ENCODE assay signal across 20 mouse cellular contexts in genomic region chr8:10155075-10155474, GRCm38 (mm10). TPM values are rescaled to one million over a fixed set of nuclear protein-coding genes. Genes with fewer than 3 reads are reported as not detected.
A peak's percentile ranks its signal among the peaks of the same experiment; 100 is the strongest.
DNase-seq lines count a peak whose midpoint lies in the region; ATAC-seq and TF ChIP-seq lines count a peak whose summit lies in the region.
"Had no signal": no experiment of that assay in that cellular context is flagged by ENCODE, and none has a peak within 500 bp of the region (broad histone marks: within the 10 kb centered on the region; RNA-seq: fewer than 3 reads in every experiment).

No protein-coding gene starts in this region.

- DNase-seq in lung, embryonic 14.5 days: no peak
- no peak for DNase-seq in lung, postnatal 10 days
- DNase-seq in urinary bladder, adult 2 months (ENCODE audit: low spot score): no peak
- DNase-seq in heart, postnatal 14 days: no peak
- DNase-seq: adrenal gland, postnatal 36 days; heart, adult 18-20 months; heart, postnatal 10 days; kidney, postnatal 36 days; layer of hippocampus, postnatal 36 days; lung, postnatal 36 days; thymus, adult 18-20 months had no signal

- H3K4me3 ChIP-seq in lung, embryonic 14.5 days (ENCODE audit: low read depth, low read length): no peak overlapping the region
- peak overlapping the region; percentile 67 for H3K4me3 ChIP-seq in hindbrain, embryonic 13.5 days
- peak overlapping the region; percentile 63 for H3K4me3 ChIP-seq in midbrain, embryonic 15.5 days
- peak overlapping the region; percentile 57 for H3K4me3 ChIP-seq in stomach, embryonic 16.5 days (replicated peaks; ENCODE audit: low read length)
- H3K4me3 ChIP-seq in kidney, embryonic 14.5 days (ENCODE audit: low read length): no peak overlapping the region
- H3K4me3 ChIP-seq: erythroblast, embryonic 14.5 days; liver, embryonic 15.5 days had no signal

- no peak for TF ChIP-seq CTCF in lung, embryonic 14.5 days (IDR thresholded peaks at IDR 0.05; ENCODE audit: low read depth)

- no peak overlapping the region for H3K27ac ChIP-seq in lung, embryonic 14.5 days (ENCODE audit: low read depth)
- H3K27ac ChIP-seq in hindbrain, embryonic 13.5 days: no peak overlapping the region
- H3K27ac ChIP-seq in midbrain, embryonic 15.5 days: no peak overlapping the region
- H3K27ac ChIP-seq in stomach, embryonic 16.5 days (ENCODE audit: low read length): no peak overlapping the region
- no peak overlapping the region for H3K27ac ChIP-seq in kidney, embryonic 14.5 days (ENCODE audit: low read depth, low read length)
- H3K27ac ChIP-seq: limb, embryonic 12.5 days; liver, embryonic 15.5 days had no signal

- 95% methylated on average over 16 of the region's 16 CpGs for WGBS in lung, embryonic 14.5 days
- 97% methylated on average over 16 of the region's 16 CpGs for WGBS in hindbrain, embryonic 13.5 days
- WGBS in midbrain, embryonic 15.5 days: 94% methylated on average over 16 of the region's 16 CpGs
- WGBS in stomach, embryonic 16.5 days: 90% methylated on average over 16 of the region's 16 CpGs
- WGBS in kidney, embryonic 14.5 days: 97% methylated on average over 16 of the region's 16 CpGs

- ATAC-seq in lung, embryonic 14.5 days (ENCODE audit: insufficient read depth): no peak
- no peak for ATAC-seq in hindbrain, embryonic 13.5 days (ENCODE audit: low FRiP score)
- no peak for ATAC-seq in midbrain, embryonic 15.5 days (replicated peaks)
- ATAC-seq in stomach, embryonic 16.5 days (ENCODE audit: insufficient read depth, low FRiP score): no peak
- no peak for ATAC-seq in kidney, embryonic 14.5 days (ENCODE audit: low FRiP score, low TSS enrichment)
- ATAC-seq: intestine, postnatal 0 days had no signal

- H3K9me3 ChIP-seq in lung, embryonic 14.5 days (ENCODE audit: low read depth, low read length): no peaks in the 10 kb centered on the region
- no peaks in the 10 kb centered on the region for H3K9me3 ChIP-seq in hindbrain, embryonic 13.5 days
- H3K9me3 ChIP-seq in midbrain, embryonic 15.5 days: no peaks in the 10 kb centered on the region
- no peaks in the 10 kb centered on the region; the same call in 1 of the 2 replicates for H3K9me3 ChIP-seq in stomach, embryonic 16.5 days (replicated peaks; ENCODE audit: control insufficient read depth, low read length)
- no peaks in the 10 kb centered on the region for H3K9me3 ChIP-seq in kidney, embryonic 14.5 days (ENCODE audit: control insufficient read depth, low read length)
- H3K9me3 ChIP-seq: liver, embryonic 15.5 days had no signal

- H3K9ac ChIP-seq in lung, embryonic 14.5 days: no peak overlapping the region
- H3K9ac ChIP-seq in hindbrain, embryonic 13.5 days: peak overlapping the region; percentile 83
- H3K9ac ChIP-seq in midbrain, embryonic 15.5 days: no peak overlapping the region; the same call in 1 of the 2 replicates
- H3K9ac ChIP-seq in stomach, embryonic 16.5 days (ENCODE audit: low read length): no peak overlapping the region
- no peak overlapping the region for H3K9ac ChIP-seq in kidney, embryonic 14.5 days (ENCODE audit: low read depth, low read length)
- H3K9ac ChIP-seq: liver, embryonic 15.5 days had no signal

- peaks cover 13% of the 10 kb centered on the region for H3K27me3 ChIP-seq in lung, embryonic 14.5 days (ENCODE audit: insufficient read depth, low read length)
- peaks cover 19% of the 10 kb centered on the region for H3K27me3 ChIP-seq in hindbrain, embryonic 13.5 days
- H3K27me3 ChIP-seq in midbrain, embryonic 15.5 days (replicated peaks): no peaks in the 10 kb centered on the region
- peaks cover 7% of the 10 kb centered on the region; the same call in 1 of the 2 replicates for H3K27me3 ChIP-seq in stomach, embryonic 16.5 days (ENCODE audit: control insufficient read depth, insufficient read depth, low read length)
- H3K27me3 ChIP-seq in kidney, embryonic 14.5 days (ENCODE audit: control insufficient read depth, insufficient read depth, low read length): peaks cover 8% of the 10 kb centered on the region

- no peaks in the 10 kb centered on the region for H3K36me3 ChIP-seq in lung, embryonic 14.5 days (ENCODE audit: insufficient read depth)
- 0 out of 2 replicates have a peak, but pooled peaks cover 3% of the 10 kb centered on the region for H3K36me3 ChIP-seq in hindbrain, embryonic 13.5 days
- 0 out of 2 replicates have a peak, but pooled peaks cover 3% of the 10 kb centered on the region for H3K36me3 ChIP-seq in midbrain, embryonic 15.5 days (replicated peaks)
- no peaks in the 10 kb centered on the region for H3K36me3 ChIP-seq in stomach, embryonic 16.5 days (ENCODE audit: control insufficient read depth, insufficient read depth, low read length)
- H3K36me3 ChIP-seq in kidney, embryonic 14.5 days (ENCODE audit: control insufficient read depth, insufficient read depth, low read length): no peaks in the 10 kb centered on the region
- H3K36me3 ChIP-seq: limb, embryonic 12.5 days; liver, embryonic 15.5 days had no signal

- H3K4me2 ChIP-seq in lung, embryonic 14.5 days: peak overlapping the region; percentile 84; the same call in 1 of the 2 replicates
- H3K4me2 ChIP-seq in hindbrain, embryonic 13.5 days: peak overlapping the region; percentile 66
- H3K4me2 ChIP-seq in midbrain, embryonic 15.5 days: peak overlapping the region; percentile 64
- peak overlapping the region; percentile 84; the same call in 1 of the 2 replicates for H3K4me2 ChIP-seq in stomach, embryonic 16.5 days (ENCODE audit: low read depth, low read length)
- H3K4me2 ChIP-seq in kidney, embryonic 14.5 days (replicated peaks; ENCODE audit: low read depth, low read length): no peak overlapping the region
- H3K4me2 ChIP-seq: liver, embryonic 15.5 days had no signal

- H3K4me1 ChIP-seq in lung, embryonic 14.5 days (ENCODE audit: insufficient read depth): no peaks in the 10 kb centered on the region
- peaks cover 37% of the 10 kb centered on the region for H3K4me1 ChIP-seq in hindbrain, embryonic 13.5 days (replicated peaks)
- peaks cover 26% of the 10 kb centered on the region for H3K4me1 ChIP-seq in midbrain, embryonic 15.5 days
- peaks cover 4% of the 10 kb centered on the region; the same call in 1 of the 2 replicates for H3K4me1 ChIP-seq in stomach, embryonic 16.5 days (ENCODE audit: control insufficient read depth, insufficient read depth, low read length)
- no peaks in the 10 kb centered on the region for H3K4me1 ChIP-seq in kidney, embryonic 14.5 days (ENCODE audit: control insufficient read depth, insufficient read depth, low read length)
- H3K4me1 ChIP-seq: limb, embryonic 12.5 days; liver, embryonic 15.5 days had no signal

- intact Hi-C loops in heart, postnatal 14 days (cut with DNase I): no loop called here

RNA-seq across cellular contexts. Expression of gene Myo16, which starts 1.4 kb away (rescaled TPM):
- 0.70 and 1.2 TPM in 2 replicates for polyA plus RNA-seq in lung, embryonic 14.5 days (2014; fragmentation: Nextera tagmentation; extraction: Ambion mirVana)
- 5.5 and 5.8 TPM in 2 replicates for polyA plus RNA-seq in hindbrain, embryonic 13.5 days (2015; fragmentation: Nextera tagmentation; extraction: Ambion mirVana)
- 6.2 and 7.7 TPM in 2 replicates for polyA plus RNA-seq in midbrain, embryonic 15.5 days (2015; fragmentation: Nextera tagmentation; extraction: Ambion mirVana)
- polyA plus RNA-seq in stomach, embryonic 16.5 days (2015; fragmentation: Nextera tagmentation; extraction: Ambion mirVana): 3.1 and 3.2 TPM in 2 replicates
- 0.16 and 0.27 TPM in 2 replicates for polyA plus RNA-seq in kidney, embryonic 14.5 days (2014; fragmentation: Nextera tagmentation; extraction: Ambion mirVana)
- 0.10 and 0.15 TPM in 2 replicates for polyA plus RNA-seq in urinary bladder, adult 2 months (2012; rRNA removed)
- total RNA-seq in heart, postnatal 14 days (2021): 1 to 10 TPM; 4.8 to 7.5 TPM
- total RNA-seq: adrenal gland, postnatal 36 days; monocyte, adult 5-6 weeks had no signal
- polyA plus RNA-seq: erythroblast, embryonic 14.5 days; intestine, postnatal 0 days had no signal

Comparison
In these comparisons a context has a peak if more than half of its experiments do, and no peak if none do; other contexts are left out.
1. H3K4me3 ChIP-seq: peak in hindbrain, embryonic 13.5 days (single experiment), midbrain, embryonic 15.5 days (single experiment) and stomach, embryonic 16.5 days (single experiment); none in lung, embryonic 14.5 days (single experiment) and kidney, embryonic 14.5 days (single experiment).